Mouse (Mus musculus) embryonic stem cell, embryonic (primary cell): ENCODE results near the gene Pax8.

Source experiments
- CTCF ChIA-PET, 4 experiments: fragments of 300-600 bp in 2 of 4; fragments of 350-600 bp in 2 of 4; sonication (Branson Sonifier 250); formaldehyde crosslinking; loops; one replicate each; lab custom pipeline; 2022; ENCODE audit warnings: inconsistent platforms in 2 of 4; lab: Charles Lee
- POLR2A ChIA-PET, 4 experiments: fragments of 300-600 bp in 2 of 4; fragments of 350-600 bp in 2 of 4; sonication (Branson Sonifier 250); formaldehyde crosslinking; loops; one replicate each; lab custom pipeline; 2022; ENCODE audit warnings: antibody characterized with exemption in 4 of 4, inconsistent platforms in 1 of 4; lab: Charles Lee

The Pax8 gene

GRCm38 (mm10) chr2:24475420-24475819 lies at the start of gene Pax8:
Gene Pax8 (minus strand): TSS chr2:24475599.
- ChIA-PET CTCF (interaction anchor here in 1 of 4 experiments (1.8 kb wide), 1 partner anchor 15 kb away, joined by 7 read pairs; no protein-coding TSS in a partner anchor), POLR2A (no interaction called here)

GRCm38 (mm10) chr2:24521430-24522226 lies 46.2 kb upstream of the Pax8 start:
- ChIA-PET CTCF (interaction anchor here in 3 of 4 experiments (0.5 to 2.3 kb wide), 5 partner anchors 14 to 480 kb away, joined by 3 to 7 read pairs (median 4); no protein-coding TSS in a partner anchor), POLR2A (interaction anchor here in 2 of 4 experiments (0.7 to 2.3 kb wide), 3 partner anchors 9 to 63 kb away, joined by 3 to 5 read pairs (median 4); no protein-coding TSS in a partner anchor)

- ChIA-PET CTCF (interaction anchor here in 2 of 4 experiments (0.5 to 2.3 kb wide), 3 partner anchors 30 to 276 kb away, joined by 4 to 7 read pairs (median 4); no protein-coding TSS in a partner anchor), POLR2A (no interaction called here)
Observed at GRCm38 (mm10) chr2:24520576-24521272, 45.3 kb upstream of the Pax8 start.

GRCm38 (mm10) chr2:24516946-24517345 lies 41.5 kb upstream of the Pax8 start:
- POLR2A ChIA-PET, result no interaction called here
- CTCF ChIA-PET, result interaction anchor here in 1 of 4 experiments (0.7 kb wide), 1 partner anchor 56 kb away, joined by 3 read pairs; no protein-coding TSS in a partner anchor

GRCm38 (mm10) chr2:24507359-24507758 lies 32.0 kb upstream of the Pax8 start:
- CTCF ChIA-PET, result interaction anchor here in 2 of 4 experiments (0.5 to 0.7 kb wide), 2 partner anchors 14 to 190 kb away, joined by 3 to 5 read pairs; no protein-coding TSS in a partner anchor
- POLR2A ChIA-PET, result interaction anchor here in 1 of 4 experiments (0.7 kb wide), 1 partner anchor 38 kb away, joined by 3 read pairs; no protein-coding TSS in a partner anchor

GRCm38 (mm10) chr2:24502963-24503471 lies 27.6 kb upstream of the Pax8 start:
- ChIA-PET CTCF (interaction anchor here in 2 of 4 experiments (0.7 to 0.8 kb wide), 3 partner anchors 12 to 14 kb away, joined by 3 read pairs; no protein-coding TSS in a partner anchor), POLR2A (interaction anchor here in 2 of 4 experiments (0.6 to 1.2 kb wide), 5 partner anchors 23 to 49 kb away, joined by 3 to 4 read pairs (median 3); no protein-coding TSS in a partner anchor)

- POLR2A ChIA-PET, result no interaction called here
- CTCF ChIA-PET, result interaction anchor here in 3 of 4 experiments (0.6 to 1.0 kb wide), 3 partner anchors 10 to 11 kb away, joined by 3 to 5 read pairs (median 5); no protein-coding TSS in a partner anchor
Observed at GRCm38 (mm10) chr2:24500921-24501320, 25.5 kb upstream of the Pax8 start.

GRCm38 (mm10) chr2:24490564-24490963 lies 15.2 kb upstream of the Pax8 start:
- ChIA-PET POLR2A (interaction anchor here in 2 of 4 experiments (0.6 to 1.6 kb wide), 3 partner anchors 10 to 1112 kb away, joined by 4 to 6 read pairs (median 4); no protein-coding TSS in a partner anchor), CTCF (interaction anchor here (0.5 to 2.0 kb wide), 45 partner anchors 8 to 297 kb away, joined by 3 to 14 read pairs (median 4); partner anchors contain the start of gene Pax8 (in 1 of the 4))

GRCm38 (mm10) chr2:24488660-24489059 lies 13.3 kb upstream of the Pax8 start:
- ChIA-PET POLR2A (interaction anchor here in 2 of 4 experiments (0.6 to 1.3 kb wide), 2 partner anchors 24 to 322 kb away, joined by 3 to 5 read pairs; no protein-coding TSS in a partner anchor), CTCF (interaction anchor here in 2 of 4 experiments (0.5 to 0.7 kb wide), 3 partner anchors 83 to 1739 kb away, joined by 3 to 5 read pairs (median 3); no protein-coding TSS in a partner anchor)

- ChIA-PET POLR2A (interaction anchor here in 1 of 4 experiments (1.3 kb wide), 1 partner anchor 25 kb away, joined by 5 read pairs; no protein-coding TSS in a partner anchor), CTCF (no interaction called here)
Observed at GRCm38 (mm10) chr2:24487056-24487825, 11.8 kb upstream of the Pax8 start.

- ChIA-PET CTCF (interaction anchor here in 1 of 4 experiments (1.4 kb wide), 1 partner anchor 89 kb away, joined by 3 read pairs; no protein-coding TSS in a partner anchor), POLR2A (interaction anchor here in 1 of 4 experiments (0.8 to 1.4 kb wide), 2 partner anchors 30 to 44 kb away, joined by 3 to 4 read pairs; no protein-coding TSS in a partner anchor)
Observed at GRCm38 (mm10) chr2:24485398-24485797, 10.0 kb upstream of the Pax8 start.

- ChIA-PET CTCF (interaction anchor here in 3 of 4 experiments (0.6 to 2.6 kb wide), 5 partner anchors 10 to 1033 kb away, joined by 3 to 8 read pairs (median 3); no protein-coding TSS in a partner anchor), POLR2A (interaction anchor here in 2 of 4 experiments (0.5 to 1.8 kb wide), 6 partner anchors 11 to 429 kb away, joined by 3 to 4 read pairs (median 4); no protein-coding TSS in a partner anchor)
Observed at GRCm38 (mm10) chr2:24479906-24480305, 4.5 kb upstream of the Pax8 start.

GRCm38 (mm10) chr2:24479151-24479550 lies 3.8 kb upstream of the Pax8 start:
- ChIA-PET POLR2A (interaction anchor here in 2 of 4 experiments (0.5 to 1.0 kb wide), 5 partner anchors 19 to 430 kb away, joined by 3 to 4 read pairs (median 3); no protein-coding TSS in a partner anchor), CTCF (interaction anchor here in 3 of 4 experiments (0.6 to 2.6 kb wide), 4 partner anchors 11 to 1034 kb away, joined by 3 to 8 read pairs (median 3); no protein-coding TSS in a partner anchor)

GRCm38 (mm10) chr2:24478611-24479010 lies 3.2 kb upstream of the Pax8 start:
- ChIA-PET POLR2A (no interaction called here), CTCF (no interaction called here)

GRCm38 (mm10) chr2:24474514-24475378 lies 653 bp downstream of the Pax8 start:
- CTCF ChIA-PET, result interaction anchor here in 2 of 4 experiments (1.4 to 1.8 kb wide), 2 partner anchors 16 kb away, joined by 4 to 7 read pairs; no protein-coding TSS in a partner anchor
- POLR2A ChIA-PET, result no interaction called here
